Mouse (Mus musculus): ENCODE measurements around the gene Cnn3. TPM values are rescaled to one million over a fixed set of nuclear protein-coding genes. Genes with fewer than 3 reads are reported as not detected.

The Cnn3 gene
- polyA plus RNA-seq, 1 experiment from 2014 or later, result 342 TPM

DNA sequence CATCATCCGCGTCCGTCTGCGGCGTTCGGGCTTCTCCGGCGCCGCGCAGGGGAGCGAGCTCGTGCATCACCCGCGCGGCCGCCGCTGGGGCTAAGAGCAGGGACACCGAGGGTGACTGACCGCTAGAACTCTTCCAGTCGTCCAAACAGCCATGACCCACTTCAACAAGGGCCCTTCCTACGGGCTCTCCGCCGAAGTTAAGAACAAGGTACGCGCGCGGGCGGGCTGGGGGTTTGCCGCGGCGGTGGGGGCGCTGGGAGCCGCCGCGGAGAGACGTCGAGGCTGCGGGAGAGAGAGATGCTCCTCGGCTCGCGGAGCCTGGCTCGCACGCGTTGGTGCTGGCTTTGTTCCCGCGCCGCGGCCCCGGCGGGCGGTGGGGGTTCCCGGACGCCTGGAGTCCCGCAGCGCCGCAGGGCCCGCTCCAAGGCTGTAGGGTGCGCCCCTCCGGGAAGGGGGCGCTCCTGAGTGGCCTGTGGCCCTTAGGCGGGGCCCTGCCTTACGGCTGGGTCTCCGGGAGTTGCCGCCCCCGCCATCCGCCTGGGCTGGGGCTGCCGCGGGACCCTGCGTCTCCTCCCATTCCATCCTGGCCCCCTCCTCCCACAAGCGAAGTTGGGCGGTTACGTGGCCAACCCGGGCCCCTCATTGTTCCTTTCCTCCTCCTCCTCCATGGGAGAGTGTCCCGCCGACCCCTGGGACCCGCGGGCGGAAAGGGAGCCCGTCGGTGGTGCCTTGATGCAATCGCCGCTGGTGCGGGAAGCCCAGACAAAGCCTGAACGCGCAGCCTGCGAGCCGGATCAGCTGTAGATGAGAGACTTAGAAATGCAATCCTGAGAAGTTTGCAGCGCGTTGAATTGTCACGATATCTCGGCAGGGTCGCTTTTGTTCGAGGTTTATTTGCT lies 573 bp downstream of the Cnn3 start:
- peak overlapping the region; percentile 79 for H3K4me3 ChIP-seq (ENCODE audit: low read depth, low read length)
- H3K9me3 ChIP-seq (ENCODE audit: low read length), result no peaks in the 10 kb centered on the region
- WGBS, result under 1% methylated on average over 76 of the region's 93 CpGs
- H3K9ac ChIP-seq (replicated peaks; ENCODE audit: low read depth), result peak overlapping the region; percentile 94
- H3K4me1 ChIP-seq (ENCODE audit: insufficient read depth, low read depth, low read length), result peaks cover 14% of the 10 kb centered on the region; the same call in 1 of the 2 replicates
- peak overlapping the region; percentile 97 for H3K27ac ChIP-seq (ENCODE audit: low read length)
- H3K27me3 ChIP-seq (replicated peaks; ENCODE audit: insufficient read depth, low read length), result 0 out of 2 replicates have a peak, but pooled peaks cover 3% of the 10 kb centered on the region
- no peaks in the 10 kb centered on the region for H3K36me3 ChIP-seq (ENCODE audit: insufficient read depth, low read length)
- ATAC-seq (peak; percentile 82), DNase-seq (ENCODE audit: low spot score) (peak; percentile 83)
- H3K4me2 ChIP-seq (replicated peaks; ENCODE audit: low read depth, low read length), result peak overlapping the region; percentile 75
- TF ChIP-seq CTCF (IDR thresholded peaks at IDR 0.05), result peak; percentile 65
- TF ChIP-seq EP300 (IDR thresholded peaks at IDR 0.05), result peak; percentile 40

DNA sequence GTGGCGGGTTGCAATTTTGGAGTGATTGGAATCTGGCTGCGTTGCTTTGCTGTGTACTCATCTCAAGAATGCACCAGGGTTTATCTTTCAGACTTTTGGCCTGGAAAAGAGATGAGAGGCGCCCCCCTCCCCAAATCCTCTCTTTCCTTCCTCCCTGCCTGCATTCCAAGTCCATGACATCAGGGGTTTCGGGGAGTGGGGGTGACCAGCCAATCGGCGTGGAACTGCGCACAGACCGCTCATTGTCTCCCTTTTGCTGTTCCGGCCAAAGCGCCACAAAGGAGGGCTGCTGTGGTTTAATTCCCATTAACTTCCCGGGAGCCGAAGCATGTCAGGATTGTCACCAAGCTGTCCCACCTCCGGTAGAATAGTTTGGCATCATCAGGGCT lies 1.2 kb downstream of the Cnn3 start:
- H3K36me3 ChIP-seq (ENCODE audit: insufficient read depth, low read length), result no peaks in the 10 kb centered on the region
- H3K4me1 ChIP-seq (ENCODE audit: insufficient read depth, low read depth, low read length), result peaks cover 14% of the 10 kb centered on the region; the same call in 1 of the 2 replicates
- ATAC-seq (peak; percentile 44), DNase-seq (ENCODE audit: low spot score) (peak; percentile 85)
- TF ChIP-seq EP300 (IDR thresholded peaks at IDR 0.05) (no peak), CTCF (IDR thresholded peaks at IDR 0.05) (no peak)
- peak overlapping the region; percentile 75 for H3K4me2 ChIP-seq (replicated peaks; ENCODE audit: low read depth, low read length)
- H3K4me3 ChIP-seq (ENCODE audit: low read depth, low read length), result peak overlapping the region; percentile 79
- 0 out of 2 replicates have a peak, but pooled peaks cover 3% of the 10 kb centered on the region for H3K27me3 ChIP-seq (replicated peaks; ENCODE audit: insufficient read depth, low read length)
- 1% methylated on average over 13 of the region's 13 CpGs for WGBS
- H3K9me3 ChIP-seq (ENCODE audit: low read length), result no peaks in the 10 kb centered on the region
- peak overlapping the region; percentile 94 for H3K9ac ChIP-seq (replicated peaks; ENCODE audit: low read depth)
- H3K27ac ChIP-seq (ENCODE audit: low read length), result peak overlapping the region; percentile 97

DNA sequence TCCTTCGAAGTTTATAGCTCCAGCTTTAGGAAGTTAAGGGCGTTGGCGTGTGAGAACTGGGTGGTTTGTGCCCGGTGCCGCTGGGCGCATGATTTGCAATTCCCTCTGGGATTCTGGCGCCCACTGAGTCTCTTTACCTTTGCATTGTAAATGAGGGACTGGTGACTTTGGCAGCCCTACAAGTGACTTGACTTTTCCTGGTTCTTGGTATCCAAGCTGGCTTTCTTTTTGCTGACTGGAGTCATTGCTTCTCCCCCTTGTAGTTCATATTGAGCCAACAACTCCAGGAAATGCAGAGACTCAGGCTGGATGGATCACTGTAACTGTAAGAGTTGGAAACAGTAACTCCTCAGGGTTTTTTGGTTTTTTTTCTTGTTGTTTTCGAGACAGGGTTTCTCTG lies 1.9 kb downstream of the Cnn3 start:
- peak; percentile 52 for DNase-seq (ENCODE audit: low spot score)
- WGBS, result 7% methylated on average over 8 of the region's 8 CpGs

DNA sequence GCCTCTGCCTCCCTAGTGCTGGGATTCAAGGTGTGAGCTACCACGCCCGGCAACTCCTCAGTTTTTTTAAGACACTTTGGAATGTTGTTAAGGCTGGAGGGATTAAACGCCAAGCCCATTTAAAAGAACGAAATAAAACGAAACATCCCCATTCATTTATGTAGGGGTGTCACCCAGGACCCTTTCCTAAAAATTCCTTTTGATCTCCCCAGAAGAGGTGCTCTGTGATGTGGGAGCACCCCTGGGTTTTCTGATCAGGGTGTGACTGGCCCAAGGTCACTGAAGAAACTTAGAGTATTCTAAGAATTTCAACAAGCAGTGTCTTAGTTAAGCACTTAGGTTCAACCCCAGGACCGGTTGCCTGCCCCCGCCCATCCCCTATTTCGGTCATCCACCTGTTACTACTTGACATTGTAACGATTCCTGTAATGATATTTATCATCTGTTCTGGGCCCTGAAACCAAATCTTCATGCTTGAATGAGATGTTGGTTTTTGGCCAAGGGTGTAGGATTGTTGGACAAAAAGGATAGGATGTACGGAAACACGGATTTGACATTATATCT lies 2.5 kb downstream of the Cnn3 start:
- peak overlapping the region; percentile 97 for H3K27ac ChIP-seq (ENCODE audit: low read length)
- ATAC-seq (no peak), DNase-seq (ENCODE audit: low spot score) (no peak)
- WGBS, result 43% methylated on average over 11 of the region's 11 CpGs
- TF ChIP-seq CTCF (IDR thresholded peaks at IDR 0.05) (no peak), EP300 (IDR thresholded peaks at IDR 0.05) (no peak)
- H3K4me2 ChIP-seq (replicated peaks; ENCODE audit: low read depth, low read length), result peak overlapping the region; percentile 75
- 0 out of 2 replicates have a peak overlapping the region, but pooled peaks have one; percentile 6 for H3K9ac ChIP-seq (replicated peaks; ENCODE audit: low read depth)
- H3K36me3 ChIP-seq (ENCODE audit: insufficient read depth, low read length), result no peaks in the 10 kb centered on the region
- no peaks in the 10 kb centered on the region for H3K9me3 ChIP-seq (ENCODE audit: low read length)
- H3K4me1 ChIP-seq (ENCODE audit: insufficient read depth, low read depth, low read length), result peaks cover 14% of the 10 kb centered on the region; the same call in 1 of the 2 replicates
- peak overlapping the region; percentile 79 for H3K4me3 ChIP-seq (ENCODE audit: low read depth, low read length)
- 0 out of 2 replicates have a peak, but pooled peaks cover 3% of the 10 kb centered on the region for H3K27me3 ChIP-seq (replicated peaks; ENCODE audit: insufficient read depth, low read length)

More for the DNA sequence above, 1.9 kb downstream of the Cnn3 start:
- peaks cover 14% of the 10 kb centered on the region; the same call in 1 of the 2 replicates for H3K4me1 ChIP-seq (ENCODE audit: insufficient read depth, low read depth, low read length)
- peak overlapping the region; percentile 94 for H3K9ac ChIP-seq (replicated peaks; ENCODE audit: low read depth)
- no peaks in the 10 kb centered on the region for H3K36me3 ChIP-seq (ENCODE audit: insufficient read depth, low read length)
- H3K9me3 ChIP-seq (ENCODE audit: low read length), result no peaks in the 10 kb centered on the region
- peak overlapping the region; percentile 97 for H3K27ac ChIP-seq (ENCODE audit: low read length)
- peak overlapping the region; percentile 79 for H3K4me3 ChIP-seq (ENCODE audit: low read depth, low read length)
- no peak for ATAC-seq
- H3K4me2 ChIP-seq (replicated peaks; ENCODE audit: low read depth, low read length), result peak overlapping the region; percentile 75
- TF ChIP-seq EP300 (IDR thresholded peaks at IDR 0.05), result no peak
- no peak for TF ChIP-seq CTCF (IDR thresholded peaks at IDR 0.05)
- 0 out of 2 replicates have a peak, but pooled peaks cover 3% of the 10 kb centered on the region for H3K27me3 ChIP-seq (replicated peaks; ENCODE audit: insufficient read depth, low read length)

DNA sequence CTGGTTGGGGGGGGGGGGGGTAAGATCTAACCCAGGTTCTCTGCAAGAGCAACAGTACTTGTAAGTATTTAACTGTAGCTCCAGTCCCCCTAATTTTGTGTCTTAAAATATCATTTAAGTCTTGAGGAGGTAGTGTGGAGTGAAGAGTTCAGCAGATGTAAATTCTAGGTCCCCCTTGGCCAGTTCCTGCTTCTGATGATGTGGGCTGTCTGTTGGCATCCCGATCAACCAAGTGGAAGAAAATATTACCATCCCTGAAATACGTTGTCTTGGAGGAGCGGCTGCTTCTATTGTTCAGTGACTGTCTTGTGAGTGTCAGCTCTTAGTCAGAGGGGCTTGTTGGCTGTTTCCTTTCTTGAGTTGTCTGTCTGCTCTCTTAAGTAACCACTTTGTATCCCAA lies 3.2 kb downstream of the Cnn3 start:
- H3K36me3 ChIP-seq (ENCODE audit: insufficient read depth, low read length), result no peaks in the 10 kb centered on the region
- WGBS, result 56% methylated on average over 3 of the region's 3 CpGs
- 0 out of 2 replicates have a peak, but pooled peaks cover 3% of the 10 kb centered on the region for H3K27me3 ChIP-seq (replicated peaks; ENCODE audit: insufficient read depth, low read length)
- H3K4me2 ChIP-seq (replicated peaks; ENCODE audit: low read depth, low read length), result peak overlapping the region; percentile 75
- no peak for DNase-seq (ENCODE audit: low spot score)
- no peak for ATAC-seq
- peak overlapping the region; percentile 79; the same call in 1 of the 2 replicates for H3K4me3 ChIP-seq (ENCODE audit: low read depth, low read length)
- no peak overlapping the region for H3K27ac ChIP-seq (ENCODE audit: low read length)
- peaks cover 19% of the 10 kb centered on the region for H3K4me1 ChIP-seq (ENCODE audit: insufficient read depth, low read depth, low read length)
- H3K9ac ChIP-seq (replicated peaks; ENCODE audit: low read depth), result no peak overlapping the region
- H3K9me3 ChIP-seq (ENCODE audit: low read length), result no peaks in the 10 kb centered on the region
- TF ChIP-seq EP300 (IDR thresholded peaks at IDR 0.05) (no peak), CTCF (IDR thresholded peaks at IDR 0.05) (no peak)
